Mouse (Mus musculus) embryonic facial prominence, embryonic 12.5 days (tissue): ENCODE results near the gene Tm7sf2. TPM values are rescaled to one million over a fixed set of nuclear protein-coding genes. Genes with fewer than 3 reads are reported as not detected.
A peak's percentile ranks its signal among the peaks of the same experiment; 100 is the strongest.

Source experiments
- ATAC-seq: fragments of 200-750 bp; cut with Nextera tagmentation; 2 replicates; pipeline ENCODE4 v1.8.0; 2017; ENCODE audit not compliant: insufficient number of reproducible peaks, insufficient read depth, low FRiP score, low TSS enrichment
- H3K27ac ChIP-seq: fragments of 300-500 bp; sonication (generic); 2 replicates; pipeline ENCODE4 v1.5.1; 2016; ENCODE audit warnings: mild to moderate bottlenecking
- H3K27me3 ChIP-seq: fragments of 300-500 bp; sonication (generic); 2 replicates; pipeline ENCODE4 v1.6.1; 2016; ENCODE audit warnings: mild to moderate bottlenecking, moderate library complexity
- H3K36me3 ChIP-seq: fragments of 300-500 bp; sonication (generic); 2 replicates; pipeline ENCODE4 v1.6.1; 2016; ENCODE audit warnings: mild to moderate bottlenecking
- H3K4me1 ChIP-seq: fragments of 300-500 bp; sonication (generic); 2 replicates; pipeline ENCODE4 v1.6.1; 2016
- H3K4me2 ChIP-seq: fragments of 300-500 bp; sonication (generic); replicated peaks from 2 replicates; pipeline ENCODE4 v1.6.1; 2016; ENCODE audit warnings: mild to moderate bottlenecking, moderate library complexity
- H3K4me3 ChIP-seq: fragments of 300-500 bp; sonication (generic); 2 replicates; pipeline ENCODE4 v1.5.1; 2016; ENCODE audit warnings: mild to moderate bottlenecking
- H3K9ac ChIP-seq: fragments of 300-500 bp; sonication (generic); 2 replicates; pipeline ENCODE4 v1.6.1; 2016; ENCODE audit warnings: mild to moderate bottlenecking, moderate library complexity
- H3K9me3 ChIP-seq: fragments of 300-500 bp; sonication (generic); 2 replicates; pipeline ENCODE4 v1.6.1; 2016; ENCODE audit warnings: mild to moderate bottlenecking, moderate library complexity
- WGBS: fragments of 180-500 bp; shearing (Covaris S2); methylation state at CpG from one replicate; pipeline ENCODE4 v1.1.7; 2016; 5-methylcytosine and 5-hydroxymethylcytosine counted together
- polyA plus RNA-seq: library from polyadenylated mRNA; unstranded; fragments of >200 nt; fragmentation: Nextera tagmentation; extraction: Ambion mirVana; gene quantifications from 2 replicates; pipeline ENCODE4 v1.2.1, GENCODE M21; 2016

Tm7sf2 gene
- polyA plus RNA-seq, 1 experiment from 2014 or later, result 31.9 TPM

DNA sequence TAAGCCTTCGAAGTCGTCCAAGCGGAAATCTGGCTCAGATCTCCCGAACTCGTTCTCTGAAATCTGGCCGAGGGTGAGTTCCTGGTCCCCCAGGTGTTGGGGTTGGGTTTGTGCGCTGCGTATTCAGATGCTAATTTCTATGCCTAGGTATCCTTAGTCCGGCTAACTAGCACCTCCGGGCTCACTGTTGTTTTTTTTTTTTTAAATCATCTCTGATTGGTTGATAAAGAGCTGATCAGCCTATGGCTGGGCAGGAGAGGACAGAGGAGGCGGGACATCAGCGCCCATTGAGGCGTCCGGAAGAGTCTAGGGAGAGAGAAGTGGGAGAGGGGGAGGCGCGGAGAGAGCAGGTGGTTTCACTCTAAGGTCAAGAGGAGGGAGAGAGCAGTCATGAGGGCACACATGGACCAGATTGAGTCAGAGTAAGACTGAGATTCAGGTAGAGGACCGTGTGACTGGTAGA lies 17.3 kb upstream of the Tm7sf2 start:
- Histone ChIP-seq H3K27me3 (no peaks in the 10 kb centered on the region), H3K36me3 (peaks cover 55% of the 10 kb centered on the region), H3K4me3 (peak overlapping the region; percentile 80), H3K9me3 (no peaks in the 10 kb centered on the region), H3K4me1 (peaks cover 14% of the 10 kb centered on the region), H3K27ac (peak overlapping the region; percentile 73; the same call in 1 of the 2 replicates), H3K4me2 (peak overlapping the region; percentile 97), H3K9ac (peak overlapping the region; percentile 79)
- WGBS, result 0% methylated on average over 17 of the region's 17 CpGs
- peak; percentile 76 for ATAC-seq

DNA sequence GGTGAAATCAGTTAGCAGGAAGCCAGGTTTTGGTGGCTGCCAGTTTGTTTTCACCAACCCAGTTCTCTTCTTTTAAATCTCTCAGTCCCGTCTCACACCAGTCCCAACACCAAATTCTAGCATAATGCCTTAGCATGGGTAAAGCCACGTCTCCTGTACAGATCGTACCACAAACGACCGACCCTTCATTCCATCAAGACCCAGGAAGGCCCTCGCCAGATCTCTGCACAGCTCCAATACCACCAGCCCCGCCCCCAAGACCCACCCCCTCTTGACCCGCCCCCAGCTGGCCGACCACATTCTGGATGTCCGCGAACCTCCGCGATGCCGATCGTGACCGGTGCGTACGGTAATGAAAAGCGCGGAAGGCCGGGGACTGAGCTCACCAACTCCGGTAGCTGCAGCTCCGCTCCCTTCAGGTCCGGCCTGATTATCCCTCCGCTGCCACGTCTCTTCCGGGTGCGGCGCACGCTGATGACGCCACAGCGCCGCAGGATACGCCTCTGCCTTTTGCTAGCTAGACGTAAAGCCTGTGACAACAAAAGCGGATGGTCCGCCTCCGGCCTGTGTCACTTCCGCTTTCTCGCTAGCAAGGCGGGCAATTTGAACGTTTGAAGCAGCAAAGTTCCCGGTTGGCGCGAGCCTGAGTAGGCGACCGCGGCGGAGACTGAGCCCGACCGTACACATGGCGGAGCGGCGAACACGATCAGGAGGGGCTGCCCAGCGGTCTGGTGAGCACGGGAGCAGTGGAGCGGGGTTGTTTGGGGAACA lies 16.5 kb upstream of the Tm7sf2 start, which contains the start of the genes Zfpl1 and Cdca5:
TSS of gene Zfpl1 (minus strand) at position 479 of the 771 bp plus-strand sequence.
TSS of gene Cdca5 (plus strand) at position 506 of the 771 bp plus-strand sequence.
- Histone ChIP-seq H3K9ac (peak within 1 kb of the TSS; percentile 79), H3K4me1 (peaks cover 14% of the 10 kb centered on the region), H3K4me2 (peak within 1 kb of the TSS; percentile 97), H3K36me3 (peaks cover 55% of the 10 kb centered on the region), H3K9me3 (no peaks in the 10 kb centered on the region), H3K27ac (peak within 1 kb of the TSS; percentile 73), H3K27me3 (no peaks in the 10 kb centered on the region), H3K4me3 (peak within 1 kb of the TSS; percentile 80)
- peak; percentile 86 for ATAC-seq
- under 1% methylated on average over 58 of the region's 58 CpGs for WGBS

DNA sequence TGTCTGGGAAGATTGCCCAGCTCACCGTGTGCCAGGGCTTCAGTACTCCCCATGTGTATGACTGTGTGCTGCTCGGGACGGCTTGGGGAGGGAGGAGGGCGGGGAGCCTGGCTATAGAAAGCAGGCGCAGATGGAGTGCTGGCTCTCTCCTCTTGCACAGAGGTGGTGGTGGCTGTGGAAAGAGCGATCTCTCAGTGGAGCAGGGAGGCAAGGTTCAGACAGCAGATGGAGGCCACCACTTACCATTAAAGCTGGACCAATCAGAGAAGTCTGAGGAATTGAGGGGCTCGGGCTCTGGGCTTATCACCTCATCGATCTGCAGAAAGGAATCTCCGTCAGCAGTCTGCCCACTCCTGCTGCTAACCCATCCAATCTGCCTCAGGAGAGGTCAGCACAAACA lies 14.0 kb upstream of the Tm7sf2 start, which contains the start of gene Gm28374:
TSS of gene Gm28374 (minus strand) at position 101 of the 400 bp plus-strand sequence.
- Histone ChIP-seq H3K4me1 (peaks cover 14% of the 10 kb centered on the region), H3K4me2 (no peak within 1 kb of the TSS), H3K27ac (no peak within 1 kb of the TSS), H3K9me3 (no peaks in the 10 kb centered on the region), H3K9ac (no peak within 1 kb of the TSS), H3K4me3 (no peak within 1 kb of the TSS), H3K36me3 (peaks cover 33% of the 10 kb centered on the region), H3K27me3 (no peaks in the 10 kb centered on the region)
- WGBS, result 88% methylated on average over 9 of the region's 9 CpGs
- no peak for ATAC-seq

DNA sequence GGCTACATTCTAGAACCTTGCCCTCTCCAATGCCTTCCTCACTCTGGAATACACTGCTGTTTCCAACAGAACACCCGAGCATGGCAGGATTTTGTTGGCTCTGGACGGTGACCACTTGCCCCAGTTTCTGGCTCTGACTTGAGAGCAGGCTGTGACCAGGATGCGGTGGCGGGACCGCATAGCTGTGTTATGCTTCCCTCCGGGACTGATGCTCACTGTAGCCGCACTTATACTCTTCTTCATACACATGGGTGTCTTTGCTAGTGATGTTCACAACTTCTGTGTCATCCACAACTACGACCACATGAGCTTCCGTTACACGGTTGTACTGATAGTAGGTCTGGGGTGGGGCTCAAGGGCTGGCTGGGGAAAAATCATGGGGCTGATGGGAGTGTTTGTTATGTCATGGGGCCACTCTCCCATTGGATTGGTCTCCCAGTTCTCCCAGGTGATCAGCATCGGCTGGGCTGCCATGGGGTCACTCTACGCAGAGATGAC lies 11.9 kb upstream of the Tm7sf2 start, which contains the start of gene Tmem262:
TSS of gene Tmem262 (plus strand) at position 51 of the 498 bp plus-strand sequence.
- WGBS, result 91% methylated on average over 12 of the region's 12 CpGs
- no peak for ATAC-seq
- Histone ChIP-seq H3K9me3 (no peaks in the 10 kb centered on the region), H3K36me3 (peaks cover 31% of the 10 kb centered on the region), H3K4me3 (no peak within 1 kb of the TSS), H3K4me2 (no peak within 1 kb of the TSS), H3K27ac (no peak within 1 kb of the TSS), H3K9ac (no peak within 1 kb of the TSS), H3K27me3 (no peaks in the 10 kb centered on the region), H3K4me1 (peaks cover 19% of the 10 kb centered on the region)

DNA sequence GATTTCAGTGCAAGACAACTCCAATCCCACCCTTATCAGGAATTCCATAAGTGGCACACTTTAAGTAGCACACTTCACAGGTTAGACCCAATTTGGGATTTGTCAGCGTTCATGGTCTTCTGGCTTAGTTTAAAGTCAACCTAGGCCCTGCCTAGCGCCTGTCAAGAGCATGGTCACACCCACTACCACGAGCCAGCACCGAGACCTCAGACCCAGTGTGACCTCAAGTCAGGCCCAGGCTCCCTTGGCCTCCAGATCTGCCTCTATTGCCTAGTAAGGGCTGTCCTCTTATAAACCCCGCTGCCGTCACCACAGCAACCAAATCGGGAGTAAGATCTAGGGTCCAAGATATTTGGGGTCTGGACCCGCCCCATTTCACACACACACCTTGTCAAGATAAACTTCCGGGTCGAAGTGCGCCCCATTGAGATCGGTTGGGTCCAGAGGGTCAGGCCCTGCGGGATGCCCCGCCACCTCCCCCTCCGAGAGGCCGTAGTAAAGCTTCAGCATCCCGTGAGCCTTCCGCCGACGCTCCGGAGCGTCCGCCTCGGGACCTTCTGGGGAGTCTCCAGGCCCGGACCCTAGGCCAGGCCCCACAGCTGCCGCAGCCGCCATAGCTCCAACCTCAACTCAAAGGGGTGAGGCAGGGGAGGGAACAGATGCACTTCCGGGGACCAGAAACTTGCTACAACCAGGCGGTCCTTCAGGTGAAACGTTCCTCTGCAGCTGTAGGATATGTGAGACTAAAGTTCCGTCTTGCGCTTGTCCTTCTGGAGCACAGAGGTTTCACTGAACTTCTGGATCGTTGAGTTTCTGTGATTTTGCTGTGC lies 8.6 kb upstream of the Tm7sf2 start, which contains the start of gene Vps51:
TSS of gene Vps51 (minus strand) at position 668 of the 830 bp plus-strand sequence.
- Histone ChIP-seq H3K27me3 (no peaks in the 10 kb centered on the region), H3K27ac (peak within 1 kb of the TSS; percentile 74), H3K4me2 (peak within 1 kb of the TSS; percentile 82), H3K4me3 (peak within 1 kb of the TSS; percentile 64), H3K36me3 (peaks cover 42% of the 10 kb centered on the region), H3K9me3 (no peaks in the 10 kb centered on the region), H3K4me1 (peaks cover 9% of the 10 kb centered on the region), H3K9ac (peak within 1 kb of the TSS; percentile 71)
- 3% methylated on average over 33 of the region's 33 CpGs for WGBS
- peak; percentile 80 for ATAC-seq

DNA sequence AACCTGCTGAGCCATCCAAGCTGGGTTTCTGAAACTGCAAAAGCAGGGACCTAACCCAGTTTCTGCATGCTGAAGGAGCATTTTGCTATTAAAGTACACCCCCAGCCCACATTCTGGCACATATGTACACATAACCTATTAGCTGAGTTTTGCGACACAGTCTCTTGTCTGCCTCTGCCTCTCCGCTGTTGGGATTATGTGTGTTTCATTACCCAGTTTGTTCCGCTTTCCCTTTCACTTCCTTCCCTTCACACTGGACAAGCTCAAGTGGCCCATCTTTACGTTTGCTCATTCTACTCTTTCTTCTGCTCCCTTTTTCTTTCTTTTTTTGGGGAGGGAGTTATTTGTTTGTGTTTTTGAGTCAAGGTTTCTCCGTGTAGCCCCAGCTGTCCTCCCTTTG lies 5.7 kb upstream of the Tm7sf2 start:
- Histone ChIP-seq H3K9ac (no peak overlapping the region), H3K27me3 (no peaks in the 10 kb centered on the region), H3K27ac (no peak overlapping the region), H3K36me3 (peaks cover 50% of the 10 kb centered on the region), H3K4me3 (no peak overlapping the region), H3K4me1 (peaks cover 9% of the 10 kb centered on the region), H3K4me2 (no peak overlapping the region), H3K9me3 (no peaks in the 10 kb centered on the region)
- WGBS, result 89% methylated on average over 5 of the region's 5 CpGs
- no peak for ATAC-seq

DNA sequence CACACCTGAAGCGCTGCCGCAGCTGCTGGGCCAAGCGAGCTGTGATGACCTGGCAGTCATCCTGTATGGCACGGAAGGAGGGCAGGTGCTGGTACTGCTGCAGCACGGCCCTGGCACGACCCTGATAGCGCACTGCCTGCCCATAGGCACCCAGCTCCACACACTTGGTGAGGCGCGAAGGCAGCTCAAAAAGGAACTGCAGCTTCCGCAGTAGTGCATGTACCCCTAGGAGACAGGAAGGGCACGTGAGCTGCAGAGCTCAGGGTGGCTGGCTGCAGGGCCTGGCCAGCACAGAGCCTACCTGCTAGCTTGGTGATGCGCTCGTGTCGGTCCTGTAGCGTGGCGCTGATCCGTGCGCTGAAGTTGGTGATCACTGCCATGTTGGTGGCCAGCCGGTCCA lies 3.1 kb upstream of the Tm7sf2 start:
- no peak overlapping the region for H3K4me3 ChIP-seq
- WGBS, result 93% methylated on average over 19 of the region's 19 CpGs

DNA sequence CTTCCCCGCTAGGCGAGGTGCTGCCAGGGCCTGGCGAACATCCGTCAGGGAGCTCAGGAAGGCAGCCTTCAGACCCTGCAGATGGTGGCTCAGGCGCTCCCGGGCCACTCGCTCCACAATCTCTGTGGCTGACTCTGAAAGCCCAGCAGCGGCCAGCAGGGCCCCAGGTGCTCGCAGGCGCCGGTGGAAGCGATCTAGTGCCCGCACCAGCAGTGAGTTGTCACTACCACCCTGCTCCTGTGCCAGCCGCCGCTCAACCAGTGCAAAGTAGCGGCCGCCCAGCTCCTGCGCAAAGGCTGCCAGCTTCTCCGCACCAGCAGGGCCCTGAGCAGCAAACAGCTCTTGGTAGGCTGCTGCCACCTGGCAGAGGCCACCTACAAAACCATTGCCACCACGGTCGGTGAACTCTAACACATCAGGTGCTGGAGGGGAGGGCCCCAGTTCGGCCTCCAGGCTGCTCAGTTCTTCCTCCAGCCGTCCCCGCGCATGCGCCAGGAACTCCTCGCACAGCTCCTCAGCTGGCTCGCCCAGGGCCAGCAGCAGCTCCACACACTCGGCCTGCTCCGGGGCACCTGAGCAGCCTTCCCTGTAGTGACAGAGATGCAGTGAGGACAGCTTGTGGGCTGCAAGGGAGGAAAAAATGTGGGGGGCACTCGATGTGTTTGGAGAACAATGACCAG lies 2.5 kb upstream of the Tm7sf2 start:
- no peak overlapping the region for H3K4me2 ChIP-seq
- H3K9me3 ChIP-seq, result no peaks in the 10 kb centered on the region
- H3K27ac ChIP-seq, result no peak overlapping the region
- no peak overlapping the region for H3K4me3 ChIP-seq
- H3K9ac ChIP-seq, result no peak overlapping the region
- peaks cover 15% of the 10 kb centered on the region for H3K4me1 ChIP-seq
- ATAC-seq, result no peak
- H3K36me3 ChIP-seq, result peaks cover 53% of the 10 kb centered on the region
- no peaks in the 10 kb centered on the region for H3K27me3 ChIP-seq
- WGBS, result 90% methylated on average over 31 of the region's 31 CpGs

More for the DNA sequence above, 3.1 kb upstream of the Tm7sf2 start:
- Histone ChIP-seq H3K9ac (no peak overlapping the region), H3K27ac (no peak overlapping the region), H3K4me1 (peaks cover 19% of the 10 kb centered on the region), H3K9me3 (no peaks in the 10 kb centered on the region), H3K4me2 (no peak overlapping the region), H3K36me3 (peaks cover 53% of the 10 kb centered on the region), H3K27me3 (no peaks in the 10 kb centered on the region)
- ATAC-seq, result no peak

DNA sequence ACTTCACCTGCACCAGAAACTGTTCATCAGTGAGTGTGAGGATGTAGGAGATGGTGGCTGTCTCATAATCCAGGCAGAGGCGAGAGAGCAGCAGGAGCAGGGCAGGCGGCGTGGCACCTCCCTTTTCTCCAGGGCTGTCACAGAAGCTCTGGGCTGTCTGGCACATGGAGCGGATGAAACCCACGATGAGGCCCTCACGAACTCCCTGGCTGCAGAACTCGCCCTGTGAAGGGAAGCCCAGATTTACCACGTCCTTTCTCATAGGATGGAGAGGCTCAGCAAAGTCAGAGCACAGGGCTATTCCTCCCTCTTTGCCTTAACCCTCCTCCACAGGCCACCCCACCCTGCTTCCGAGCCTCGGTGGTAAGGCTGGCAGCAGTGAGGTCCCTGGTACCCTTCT lies 1.7 kb upstream of the Tm7sf2 start:
- H3K4me2 ChIP-seq, result no peak overlapping the region
- peaks cover 53% of the 10 kb centered on the region for H3K36me3 ChIP-seq
- no peak overlapping the region for H3K4me3 ChIP-seq
- no peaks in the 10 kb centered on the region for H3K9me3 ChIP-seq
- 89% methylated on average over 10 of the region's 10 CpGs for WGBS
- no peak overlapping the region for H3K27ac ChIP-seq
- H3K27me3 ChIP-seq, result no peaks in the 10 kb centered on the region
- ATAC-seq, result no peak
- peaks cover 15% of the 10 kb centered on the region for H3K4me1 ChIP-seq
- no peak overlapping the region for H3K9ac ChIP-seq

DNA sequence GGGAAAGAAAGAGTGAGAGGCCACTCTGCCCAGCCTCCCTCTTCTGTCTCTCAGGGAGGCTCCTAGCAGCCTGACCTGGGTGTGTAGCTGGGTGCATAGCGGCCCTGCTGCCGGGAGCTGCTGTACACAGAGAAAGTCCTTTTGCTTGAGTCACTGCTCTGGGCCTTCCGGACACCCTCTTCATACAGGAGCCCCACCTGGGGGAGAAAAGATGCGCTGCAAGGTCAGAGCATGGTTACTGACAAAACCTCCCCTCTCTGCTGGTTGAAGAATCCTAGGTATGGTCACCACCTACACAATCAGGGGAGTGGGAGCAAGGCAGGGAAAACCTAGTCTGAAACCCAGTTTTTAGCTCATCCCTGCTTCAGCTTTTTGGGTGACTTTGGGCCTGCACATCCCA lies 778 bp upstream of the Tm7sf2 start:
- Histone ChIP-seq H3K4me3 (no peak overlapping the region), H3K4me1 (peaks cover 15% of the 10 kb centered on the region), H3K36me3 (peaks cover 46% of the 10 kb centered on the region), H3K9ac (no peak overlapping the region), H3K4me2 (no peak overlapping the region), H3K9me3 (no peaks in the 10 kb centered on the region), H3K27me3 (no peaks in the 10 kb centered on the region), H3K27ac (no peak overlapping the region)
- WGBS, result 76% methylated on average over 4 of the region's 4 CpGs
- ATAC-seq, result no peak
